Mouse (Mus musculus) liver, adult 2 months (tissue): ENCODE data around the gene Prr7. TPM values are rescaled to one million over a fixed set of nuclear protein-coding genes. Genes with fewer than 3 reads are reported as not detected.

Experiments used
- DNase-seq: peaks from one replicate; pipeline ENCODE4 v3.0.0-alpha.2; 2011; ENCODE audit warnings: low read depth, low spot score; ENCODE audit errors: extremely low read depth
- H3K27ac ChIP-seq: fragments of 200-500 bp; replicated peaks from 2 replicates; pipeline ENCODE4 v1.5.1; 2012; ENCODE audit warnings: low read depth, mild to moderate bottlenecking, control low read depth, inconsistent platforms, low read length; ENCODE audit not compliant: insufficient read depth
- H3K27me3 ChIP-seq: fragments of 200-500 bp; 2 replicates; pipeline ENCODE4 v1.6.1; 2012; ENCODE audit warnings: mild to moderate bottlenecking, moderate library complexity, low read length, inconsistent platforms; ENCODE audit not compliant: control insufficient read depth, insufficient read depth
- H3K36me3 ChIP-seq: fragments of 200-500 bp; 2 replicates; pipeline ENCODE4 v1.6.1; 2012; ENCODE audit warnings: low read length, inconsistent platforms; ENCODE audit not compliant: control insufficient read depth, insufficient read depth
- H3K4me1 ChIP-seq: fragments of 200-500 bp; 2 replicates; pipeline ENCODE4 v1.6.1; 2011; ENCODE audit warnings: low read length; ENCODE audit not compliant: control insufficient read depth, insufficient read depth
- H3K4me3 ChIP-seq: fragments of 200-500 bp; 2 replicates; pipeline ENCODE4 v1.5.1; 2011; ENCODE audit warnings: low read depth, mild to moderate bottlenecking, control low read depth, low read length, moderate library complexity; ENCODE audit not compliant: insufficient read depth
- H3K79me2 ChIP-seq: fragments of 200-500 bp; 2 replicates; pipeline ENCODE4 v1.6.1; 2012; ENCODE audit warnings: inconsistent platforms, mild to moderate bottlenecking, low read length, moderate library complexity; ENCODE audit not compliant: control insufficient read depth, insufficient read depth
- H3K9ac ChIP-seq: fragments of 200-500 bp; 2 replicates; pipeline ENCODE4 v1.6.1; 2012; ENCODE audit warnings: low read depth, mild to moderate bottlenecking, control low read depth, inconsistent platforms, low read length
- CTCF ChIP-seq: fragments of 200-500 bp; IDR thresholded peaks from 2 replicates; pipeline ENCODE4 v1.5.1; 2011; ENCODE audit warnings: low read depth, low read length, control low read depth
- POLR2A ChIP-seq: fragments of 200-500 bp; IDR thresholded peaks from 2 replicates; pipeline ENCODE4 v1.6.1; 2011; ENCODE audit warnings: low read length, control low read depth; ENCODE audit not compliant: insufficient read depth; ENCODE audit errors: extremely low read depth
- WGBS: fragments of 180-500 bp; shearing (Covaris S2); methylation state at CpG from one replicate; pipeline ENCODE4 v1.1.7; 2018; 5-methylcytosine and 5-hydroxymethylcytosine counted together
- polyA plus RNA-seq: library from polyadenylated mRNA; depleted of rRNA; stranded (reverse); fragments of >200 nt; gene quantifications from 2 replicates; pipeline ENCODE4 v1.2.3, GENCODE M21; 2012
- total RNA-seq: library from RNA; depleted of rRNA; stranded (reverse); fragments of >200 nt; gene quantifications from 2 replicates; pipeline ENCODE4 v1.2.3, GENCODE M21; 2014

Gene Prr7
- total and polyA plus RNA-seq, 2 experiments: 0.31 TPM; not detected in 1

DNA sequence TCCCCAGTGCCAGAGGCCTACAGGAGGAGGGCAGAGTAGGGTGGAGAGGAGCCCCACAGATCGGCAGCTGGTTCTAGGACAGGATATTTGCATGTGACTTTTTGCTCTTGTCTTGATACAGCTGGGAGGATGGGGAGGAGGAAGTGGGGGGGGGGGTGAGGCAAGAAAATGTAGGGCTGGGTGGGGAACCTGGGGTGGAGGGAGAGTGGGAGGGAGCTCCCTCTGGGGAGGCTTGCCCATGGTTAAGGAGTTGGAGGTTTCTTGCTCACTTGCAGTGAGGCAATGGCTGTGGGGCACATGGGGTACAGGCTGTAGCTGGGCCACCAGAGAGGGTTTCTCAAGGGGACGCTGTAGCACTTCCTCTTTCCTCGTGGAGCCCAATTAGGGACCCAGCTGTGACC, 16.5 kb upstream of the Prr7 start:
- 58% methylated on average over 3 of the region's 3 CpGs for WGBS
- Histone ChIP-seq H3K27ac (no peak overlapping the region), H3K27me3 (no peaks in the 10 kb centered on the region), H3K4me1 (peaks cover 15% of the 10 kb centered on the region), H3K4me3 (no peak overlapping the region), H3K9ac (no peak overlapping the region), H3K79me2 (peaks cover 8% of the 10 kb centered on the region; the same call in 1 of the 2 replicates), H3K36me3 (peaks cover 2% of the 10 kb centered on the region; the same call in 1 of the 2 replicates)
- DNase-seq: no peak
- TF ChIP-seq POLR2A (no peak), CTCF (no peak)

DNA sequence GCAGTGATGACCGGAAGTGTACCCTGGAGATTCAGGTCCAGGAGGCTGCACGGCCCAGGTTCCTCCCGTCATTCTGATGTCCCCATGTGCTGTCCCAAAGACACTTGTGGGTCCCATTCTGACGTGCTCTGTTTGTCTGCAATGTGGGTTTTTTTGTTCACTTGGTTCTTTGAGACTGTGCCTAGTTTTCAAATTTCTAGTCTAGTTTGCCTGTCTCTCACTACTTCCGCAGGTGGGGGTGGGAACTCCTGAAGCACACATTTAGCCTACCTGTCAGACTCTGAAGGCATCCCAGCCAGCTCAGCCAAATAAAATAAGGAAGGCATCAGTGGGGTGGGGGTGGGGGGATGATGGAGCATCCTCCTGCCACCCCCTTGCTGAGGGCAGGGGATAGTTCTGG, 15.9 kb upstream of the Prr7 start:
- H3K4me1 ChIP-seq: peaks cover 15% of the 10 kb centered on the region
- peaks cover 8% of the 10 kb centered on the region; the same call in 1 of the 2 replicates for H3K79me2 ChIP-seq
- H3K27me3 ChIP-seq: no peaks in the 10 kb centered on the region
- TF ChIP-seq CTCF (no peak), POLR2A (no peak)
- no peak overlapping the region for H3K4me3 ChIP-seq
- H3K9ac ChIP-seq: no peak overlapping the region
- no peak overlapping the region for H3K27ac ChIP-seq
- peaks cover 2% of the 10 kb centered on the region; the same call in 1 of the 2 replicates for H3K36me3 ChIP-seq
- DNase-seq: no peak
- WGBS: 89% methylated on average over 5 of the region's 5 CpGs

DNA sequence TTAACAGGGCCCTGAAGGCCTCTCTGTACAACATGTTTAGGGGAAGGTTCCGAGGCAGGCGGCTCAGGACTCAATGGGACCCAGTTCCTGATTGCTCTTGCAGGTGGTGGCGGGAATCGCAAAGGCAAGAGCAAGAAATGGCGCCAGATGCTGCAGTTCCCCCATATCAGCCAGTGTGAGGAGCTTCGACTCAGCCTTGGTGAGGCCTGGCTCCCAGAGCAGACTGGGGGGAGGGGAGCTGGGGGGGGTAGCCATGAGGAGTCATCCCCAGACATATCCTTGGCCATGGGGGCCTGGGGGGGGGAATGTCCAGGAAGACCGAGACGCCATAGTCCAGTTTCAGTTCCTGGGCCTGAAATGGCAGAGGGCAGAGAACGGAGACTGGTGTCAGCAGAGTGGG, 14.9 kb upstream of the Prr7 start:
- H3K4me3 ChIP-seq: no peak overlapping the region
- 95% methylated on average over 9 of the region's 9 CpGs for WGBS
- H3K27ac ChIP-seq: no peak overlapping the region
- peaks cover 8% of the 10 kb centered on the region; the same call in 1 of the 2 replicates for H3K79me2 ChIP-seq
- H3K27me3 ChIP-seq: no peaks in the 10 kb centered on the region
- peaks cover 15% of the 10 kb centered on the region for H3K4me1 ChIP-seq
- DNase-seq: no peak
- no peak for TF ChIP-seq POLR2A
- TF ChIP-seq CTCF: no peak
- peaks cover 2% of the 10 kb centered on the region; the same call in 1 of the 2 replicates for H3K36me3 ChIP-seq
- H3K9ac ChIP-seq: no peak overlapping the region

DNA sequence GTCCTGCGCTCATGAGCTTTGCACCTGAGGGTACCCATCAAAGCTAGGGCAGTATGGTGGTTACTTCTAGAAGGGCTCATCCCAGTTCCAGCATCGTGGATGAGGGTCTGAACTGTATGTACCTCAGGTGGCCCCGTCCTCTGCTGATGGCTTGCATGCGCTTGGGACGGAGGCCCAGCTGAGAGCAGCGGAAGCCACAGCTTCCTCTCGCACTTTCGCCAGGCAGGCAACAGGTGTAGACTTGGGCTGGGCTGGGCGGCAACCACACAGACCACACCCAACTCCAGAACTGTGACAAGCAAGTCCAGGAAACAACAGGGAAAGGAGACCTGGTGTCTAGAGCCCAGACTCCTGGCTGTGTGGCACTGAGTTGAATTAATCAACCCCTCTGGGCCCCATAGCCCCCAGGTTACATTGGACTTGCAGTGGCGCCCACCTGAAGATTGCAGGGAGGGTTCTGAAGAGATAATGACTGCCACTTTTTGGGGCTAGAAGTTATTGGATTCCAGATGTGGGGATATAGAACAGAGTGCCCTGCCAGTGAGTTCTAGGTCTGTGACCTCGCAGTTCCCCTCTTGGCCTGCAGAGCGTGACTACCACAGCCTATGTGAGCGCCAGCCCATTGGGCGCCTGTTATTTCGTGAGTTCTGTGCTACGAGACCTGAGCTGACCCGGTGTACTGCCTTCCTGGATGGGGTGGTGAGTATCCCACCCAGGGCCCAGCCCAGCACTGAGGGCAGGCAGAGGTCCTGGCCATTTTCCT, 14.2 kb upstream of the Prr7 start:
- H3K4me3 ChIP-seq: no peak overlapping the region
- H3K27me3 ChIP-seq: no peaks in the 10 kb centered on the region
- TF ChIP-seq POLR2A: no peak
- TF ChIP-seq CTCF: peak; percentile 41; the same call in 1 of the 2 replicates
- no peak overlapping the region for H3K27ac ChIP-seq
- no peak overlapping the region for H3K9ac ChIP-seq
- H3K4me1 ChIP-seq: peaks cover 15% of the 10 kb centered on the region
- peaks cover 8% of the 10 kb centered on the region; the same call in 1 of the 2 replicates for H3K79me2 ChIP-seq
- peaks cover 2% of the 10 kb centered on the region; the same call in 1 of the 2 replicates for H3K36me3 ChIP-seq
- 75% methylated on average over 17 of the region's 17 CpGs for WGBS
- peak; percentile 39 for DNase-seq

DNA sequence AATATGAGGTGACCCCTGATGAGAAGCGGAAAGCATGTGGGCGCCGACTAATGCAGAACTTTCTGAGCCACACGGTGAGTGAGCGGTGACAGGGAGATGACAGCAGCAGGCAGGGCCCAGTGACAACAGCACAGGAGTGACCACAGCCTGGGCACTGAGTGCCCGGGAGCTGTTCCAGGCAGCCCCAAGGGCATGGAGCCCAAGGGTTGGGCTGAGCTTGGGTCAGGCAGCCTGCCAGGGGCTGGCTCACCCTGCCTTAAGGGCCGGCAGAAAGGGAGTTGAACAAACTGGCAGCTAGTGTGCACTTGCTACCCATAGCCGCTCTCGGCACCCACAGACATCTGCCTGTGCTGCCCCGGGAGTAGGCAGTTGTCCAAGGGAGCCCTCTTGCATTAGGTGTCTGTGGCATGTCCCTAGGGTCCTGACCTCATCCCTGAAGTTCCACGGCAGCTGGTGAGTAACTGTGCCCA, 13.5 kb upstream of the Prr7 start:
- no peaks in the 10 kb centered on the region for H3K27me3 ChIP-seq
- WGBS: 26% methylated on average over 11 of the region's 11 CpGs
- H3K79me2 ChIP-seq: peaks cover 8% of the 10 kb centered on the region; the same call in 1 of the 2 replicates
- H3K27ac ChIP-seq: no peak overlapping the region
- peaks cover 15% of the 10 kb centered on the region for H3K4me1 ChIP-seq
- H3K4me3 ChIP-seq: no peak overlapping the region
- TF ChIP-seq POLR2A (no peak), CTCF (no peak)
- peaks cover 2% of the 10 kb centered on the region; the same call in 1 of the 2 replicates for H3K36me3 ChIP-seq
- no peak overlapping the region for H3K9ac ChIP-seq
- peak; percentile 86 for DNase-seq

DNA sequence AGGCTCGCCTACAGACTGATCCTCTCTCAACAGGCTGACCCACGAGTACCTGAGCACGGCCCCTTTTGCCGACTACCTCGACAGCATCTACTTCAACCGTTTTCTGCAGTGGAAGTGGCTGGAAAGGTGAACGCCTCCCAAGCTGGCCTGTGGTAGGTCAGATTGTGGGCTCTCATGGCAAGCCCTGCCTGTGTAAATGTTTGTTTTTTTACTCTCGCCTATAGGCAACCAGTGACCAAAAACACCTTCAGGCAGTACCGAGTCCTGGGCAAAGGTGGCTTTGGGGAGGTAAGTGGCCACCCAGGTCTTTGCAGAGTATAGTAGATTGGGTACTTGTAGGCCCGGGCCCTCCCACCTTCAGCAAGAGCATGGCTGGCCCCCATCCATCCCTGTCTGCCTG, 12.8 kb upstream of the Prr7 start:
- H3K4me1 ChIP-seq: peaks cover 9% of the 10 kb centered on the region

More for the DNA sequence above, 12.8 kb upstream of the Prr7 start:
- no peak for DNase-seq
- Histone ChIP-seq H3K4me3 (no peak overlapping the region), H3K36me3 (peaks cover 2% of the 10 kb centered on the region; the same call in 1 of the 2 replicates), H3K9ac (no peak overlapping the region), H3K27ac (no peak overlapping the region), H3K27me3 (no peaks in the 10 kb centered on the region), H3K79me2 (peaks cover 4% of the 10 kb centered on the region; the same call in 1 of the 2 replicates)
- 79% methylated on average over 10 of the region's 10 CpGs for WGBS
- TF ChIP-seq POLR2A (no peak), CTCF (no peak)
